Mouse (Mus musculus) megakaryocyte, adult 5-6 weeks (primary cell): ENCODE measurements around the gene Tmem238l. TPM values are rescaled to one million over a fixed set of nuclear protein-coding genes. Genes with fewer than 3 reads are reported as not detected.

Experiments used
- total RNA-seq, 2 experiments: library from RNA; stranded (forward) in 1 of 2; stranded (reverse) in 1 of 2; fragments of 153-499, 151-499 nt in 1 of 2; fragments of 221-1000, 200-1000 nt in 1 of 2; gene quantifications; 2 replicates each; pipeline versions ENCODE4 v1.2.3 to v1.2.4; 2015 to 2017

The Tmem238l gene
- total RNA-seq, 2 experiments from 2014 or later: not detected

Other genes with a start within 250 kb of the Tmem238l start
- gene Pirt, start 44.7 kb upstream of the Tmem238l start, total RNA-seq (2015): not detected in 2 replicates
- not detected in 2 replicates for gene Pirt, start 44.7 kb upstream of the Tmem238l start, total RNA-seq (2017)
- gene Tmem220, start 68.5 kb downstream of the Tmem238l start, total RNA-seq (2015): 2.3 and 2.5 TPM in 2 replicates
- gene Tmem220, start 68.5 kb downstream of the Tmem238l start, total RNA-seq (2017): 1.7 and 3.2 TPM in 2 replicates
- gene Adprm, start 96.0 kb downstream of the Tmem238l start, total RNA-seq (2015): 37.3 and 38.8 TPM in 2 replicates
- 28.5 and 37.2 TPM in 2 replicates for gene Adprm, start 96.0 kb downstream of the Tmem238l start, total RNA-seq (2017)
- 5.5 and 6.7 TPM in 2 replicates for gene Sco1, start 96.0 kb downstream of the Tmem238l start, total RNA-seq (2015)
- 19.1 and 20.6 TPM in 2 replicates for gene Sco1, start 96.0 kb downstream of the Tmem238l start, total RNA-seq (2017)
- 0.07 TPM in 1 of 2 replicates, not detected in the other for gene Myh3, start 121.7 kb downstream of the Tmem238l start, total RNA-seq (2015)
- not detected in 2 replicates for gene Myh3, start 121.7 kb downstream of the Tmem238l start, total RNA-seq (2017)
- not detected in 2 replicates for gene Myh2, start 214.4 kb downstream of the Tmem238l start, total RNA-seq (2015)
- not detected in 2 replicates for gene Myh2, start 214.4 kb downstream of the Tmem238l start, total RNA-seq (2017)
- not detected in 2 replicates for gene Myh1, start 243.4 kb downstream of the Tmem238l start, total RNA-seq (2015)
- not detected in 2 replicates for gene Myh1, start 243.4 kb downstream of the Tmem238l start, total RNA-seq (2017)